Mouse (Mus musculus) hindbrain, embryonic 14.5 days (tissue): ENCODE data around the gene Rasa2. TPM values are rescaled to one million over a fixed set of nuclear protein-coding genes. Genes with fewer than 3 reads are reported as not detected.
A peak's percentile ranks its signal among the peaks of the same experiment; 100 is the strongest.

Experiments
- ATAC-seq: fragments of 200-750 bp; cut with Nextera tagmentation; 2 replicates; pipeline ENCODE4 v1.8.0; 2017; ENCODE audit warnings: moderate number of reproducible peaks, mild to moderate bottlenecking, moderate TSS enrichment, moderate library complexity; ENCODE audit not compliant: low FRiP score
- DNase-seq: peaks from one replicate; pipeline ENCODE4 v3.0.0-alpha.2; 2015; ENCODE audit warnings: low spot score
- H3K27ac ChIP-seq: fragments of 300-500 bp; sonication (generic); 2 replicates; pipeline ENCODE4 v1.5.1; 2014; ENCODE audit warnings: mild to moderate bottlenecking, moderate library complexity
- H3K27me3 ChIP-seq: fragments of 300-500 bp; sonication (generic); 2 replicates; pipeline ENCODE4 v1.6.1; 2014; ENCODE audit warnings: mild to moderate bottlenecking, low read length, mixed read lengths; ENCODE audit not compliant: control insufficient read depth, insufficient read depth
- H3K36me3 ChIP-seq: fragments of 300-500 bp; sonication (generic); replicated peaks from 2 replicates; pipeline ENCODE4 v1.6.1; 2014; ENCODE audit not compliant: control insufficient read depth, insufficient read depth
- H3K4me1 ChIP-seq: fragments of 300-500 bp; sonication (generic); replicated peaks from 2 replicates; pipeline ENCODE4 v1.6.1; 2014; ENCODE audit warnings: antibody characterized with exemption, low read length, mixed read lengths; ENCODE audit not compliant: control insufficient read depth, insufficient read depth
- H3K4me2 ChIP-seq: fragments of 300-500 bp; sonication (generic); replicated peaks from 2 replicates; pipeline ENCODE4 v1.6.1; 2014; ENCODE audit warnings: mild to moderate bottlenecking, moderate library complexity
- H3K4me3 ChIP-seq: fragments of 300-500 bp; sonication (generic); replicated peaks from 2 replicates; pipeline ENCODE4 v1.5.1; 2014; ENCODE audit warnings: mild to moderate bottlenecking, low read length
- H3K9ac ChIP-seq: fragments of 300-500 bp; sonication (generic); 2 replicates; pipeline ENCODE4 v1.6.1; 2014
- H3K9me3 ChIP-seq: fragments of 300-500 bp; sonication (generic); 2 replicates; pipeline ENCODE4 v1.6.1; 2016; ENCODE audit warnings: low read length; ENCODE audit not compliant: control insufficient read depth
- WGBS: fragments of 180-500 bp; shearing (Covaris S2); extraction: QIAGEN DNeasy Blood & Tissue Kit; methylation state at CpG from one replicate; pipeline ENCODE4 v1.1.7; 2014; 5-methylcytosine and 5-hydroxymethylcytosine counted together
- polyA plus RNA-seq: library from polyadenylated mRNA; unstranded; fragments of >200 nt; fragmentation: Nextera tagmentation; extraction: Ambion mirVana; gene quantifications from 2 replicates; pipeline ENCODE4 v1.2.1, GENCODE M21; 2014

Rasa2 gene
- polyA plus RNA-seq, 1 experiment from 2014 or later, result 21.1 TPM

- peak overlapping the region; percentile 48 for H3K9ac ChIP-seq
- DNase-seq (peak; percentile 97), ATAC-seq (peak; percentile 100)
- peak overlapping the region; percentile 29 for H3K4me3 ChIP-seq
- H3K27me3 ChIP-seq, result no peaks in the 10 kb centered on the region
- no peaks in the 10 kb centered on the region for H3K36me3 ChIP-seq
- no peaks in the 10 kb centered on the region for H3K9me3 ChIP-seq
- 3% methylated on average over 15 of the region's 15 CpGs for WGBS
- peak overlapping the region; percentile 86 for H3K27ac ChIP-seq
- H3K4me1 ChIP-seq, result 0 out of 2 replicates have a peak, but pooled peaks cover 5% of the 10 kb centered on the region
- H3K4me2 ChIP-seq, result peak overlapping the region; percentile 59
Observed at GRCm38 (mm10) chr9:96669877-96670276, 38.5 kb upstream of the Rasa2 start.

GRCm38 (mm10) chr9:96668628-96669027, 37.2 kb upstream of the Rasa2 start:
- 59% methylated on average over 5 of the region's 5 CpGs for WGBS
- H3K4me3 ChIP-seq, result no peak overlapping the region

GRCm38 (mm10) chr9:96660510-96661244, 29.3 kb upstream of the Rasa2 start:
- Histone ChIP-seq H3K9ac (no peak overlapping the region), H3K4me2 (no peak overlapping the region), H3K4me3 (no peak overlapping the region), H3K36me3 (no peaks in the 10 kb centered on the region), H3K27me3 (no peaks in the 10 kb centered on the region), H3K27ac (no peak overlapping the region), H3K4me1 (no peaks in the 10 kb centered on the region), H3K9me3 (no peaks in the 10 kb centered on the region)
- 50% methylated on average over 10 of the region's 10 CpGs for WGBS
- DNase-seq (no peak), ATAC-seq (peak; percentile 46; the same call in 1 of the 2 replicates)

More at GRCm38 (mm10) chr9:96668628-96669027, 37.2 kb upstream of the Rasa2 start:
- Histone ChIP-seq H3K36me3 (no peaks in the 10 kb centered on the region), H3K9ac (no peak overlapping the region), H3K4me1 (0 out of 2 replicates have a peak, but pooled peaks cover 5% of the 10 kb centered on the region), H3K9me3 (no peaks in the 10 kb centered on the region), H3K4me2 (no peak overlapping the region), H3K27ac (no peak overlapping the region), H3K27me3 (no peaks in the 10 kb centered on the region)
- ATAC-seq, result no peak
- peak; percentile 65 for DNase-seq

DNA sequence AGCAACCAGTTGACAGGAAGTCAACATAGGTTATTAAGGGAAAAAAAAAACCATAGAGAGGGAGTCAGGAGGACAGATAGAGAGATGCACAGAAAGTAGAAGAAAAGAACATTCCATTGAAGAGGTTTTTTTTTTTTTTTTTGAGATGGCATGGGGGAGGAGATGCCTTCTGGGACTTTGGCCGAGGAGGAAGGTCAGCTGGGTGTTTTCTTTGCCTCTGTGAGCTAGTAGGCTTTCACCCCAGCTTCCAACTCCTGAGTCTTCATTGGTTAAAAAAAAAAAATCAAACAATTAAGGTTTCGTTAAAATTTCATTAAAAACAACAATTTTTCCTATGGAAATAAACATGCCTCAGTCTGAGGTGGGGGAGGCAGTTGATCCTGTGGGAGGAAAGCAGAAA, 28.4 kb upstream of the Rasa2 start:
- ATAC-seq (no peak), DNase-seq (no peak)
- no peak overlapping the region for H3K4me3 ChIP-seq
- no peaks in the 10 kb centered on the region for H3K9me3 ChIP-seq
- no peak overlapping the region for H3K27ac ChIP-seq
- H3K9ac ChIP-seq, result no peak overlapping the region
- no peak overlapping the region for H3K4me2 ChIP-seq
- no peaks in the 10 kb centered on the region for H3K4me1 ChIP-seq
- H3K36me3 ChIP-seq, result no peaks in the 10 kb centered on the region
- H3K27me3 ChIP-seq, result no peaks in the 10 kb centered on the region
- WGBS, result 83% methylated on average over 2 of the region's 2 CpGs

- Histone ChIP-seq H3K4me2 (no peak overlapping the region), H3K4me3 (no peak overlapping the region), H3K27ac (no peak overlapping the region), H3K4me1 (no peaks in the 10 kb centered on the region), H3K9me3 (no peaks in the 10 kb centered on the region), H3K9ac (no peak overlapping the region), H3K36me3 (no peaks in the 10 kb centered on the region), H3K27me3 (no peaks in the 10 kb centered on the region)
- DNase-seq (no peak), ATAC-seq (no peak)
- WGBS, result 77% methylated on average over 4 of the region's 4 CpGs
Observed at GRCm38 (mm10) chr9:96653538-96653937, 22.1 kb upstream of the Rasa2 start.

- WGBS, result 61% methylated on average over 6 of the region's 6 CpGs
- Histone ChIP-seq H3K4me3 (no peak overlapping the region), H3K36me3 (no peaks in the 10 kb centered on the region), H3K9ac (no peak overlapping the region), H3K27ac (no peak overlapping the region), H3K9me3 (no peaks in the 10 kb centered on the region), H3K4me1 (no peaks in the 10 kb centered on the region), H3K27me3 (no peaks in the 10 kb centered on the region), H3K4me2 (no peak overlapping the region)
- DNase-seq (no peak), ATAC-seq (no peak)
Observed at GRCm38 (mm10) chr9:96652763-96653162, 21.3 kb upstream of the Rasa2 start.

DNA sequence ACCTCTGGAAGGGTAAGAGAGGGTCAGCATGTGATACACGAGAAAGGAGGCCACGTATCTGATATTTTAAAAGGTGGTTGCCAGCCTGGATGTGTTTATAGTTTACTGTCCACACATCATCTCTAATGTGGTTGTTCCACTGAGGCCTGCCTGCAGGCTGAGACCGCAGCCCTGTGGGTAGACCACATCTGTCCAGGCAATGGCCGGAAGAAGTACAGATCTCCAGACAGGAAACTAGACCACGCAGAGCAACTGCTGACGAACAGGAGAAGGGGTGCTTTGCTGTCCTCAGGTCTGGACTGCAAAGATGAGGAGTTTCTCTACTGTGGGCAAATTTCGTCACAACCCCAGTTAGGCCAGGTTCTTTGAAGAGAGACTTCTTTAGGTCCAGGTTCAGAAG, 19.4 kb upstream of the Rasa2 start:
- H3K36me3 ChIP-seq, result no peaks in the 10 kb centered on the region
- H3K27me3 ChIP-seq, result no peaks in the 10 kb centered on the region
- 90% methylated on average over 7 of the region's 7 CpGs for WGBS
- H3K27ac ChIP-seq, result no peak overlapping the region
- H3K4me3 ChIP-seq, result no peak overlapping the region
- no peak overlapping the region for H3K9ac ChIP-seq
- no peaks in the 10 kb centered on the region for H3K4me1 ChIP-seq
- H3K4me2 ChIP-seq, result no peak overlapping the region
- H3K9me3 ChIP-seq, result no peaks in the 10 kb centered on the region
- no peak for DNase-seq
- no peak for ATAC-seq

DNA sequence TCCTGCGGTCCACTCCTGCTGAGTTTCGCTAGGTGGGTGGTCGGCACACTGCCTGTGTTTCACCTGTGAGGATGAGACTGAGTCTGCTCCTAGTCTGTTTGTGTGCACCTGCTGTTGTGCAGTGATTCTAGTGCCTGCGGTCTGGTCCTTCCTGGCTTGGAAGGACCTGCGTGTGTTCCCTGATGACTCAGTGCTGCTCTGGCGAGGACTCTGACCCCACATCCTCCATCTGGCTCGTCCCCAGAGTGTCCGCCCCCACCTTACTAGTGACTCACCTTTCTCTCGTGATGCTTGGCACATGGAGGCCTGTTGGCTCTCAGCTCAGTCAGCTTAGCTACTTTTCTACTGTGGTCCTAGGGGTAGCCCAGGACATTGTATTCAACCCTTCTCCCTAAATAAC, 18.5 kb upstream of the Rasa2 start:
- H3K27ac ChIP-seq, result no peak overlapping the region
- WGBS, result 65% methylated on average over 9 of the region's 9 CpGs
- H3K9me3 ChIP-seq, result no peaks in the 10 kb centered on the region
- no peaks in the 10 kb centered on the region for H3K36me3 ChIP-seq
- no peaks in the 10 kb centered on the region for H3K4me1 ChIP-seq
- no peak overlapping the region for H3K9ac ChIP-seq
- ATAC-seq (no peak), DNase-seq (no peak)
- H3K4me3 ChIP-seq, result no peak overlapping the region
- H3K27me3 ChIP-seq, result no peaks in the 10 kb centered on the region
- no peak overlapping the region for H3K4me2 ChIP-seq

- H3K27me3 ChIP-seq, result no peaks in the 10 kb centered on the region
- no peak for ATAC-seq
Observed at GRCm38 (mm10) chr9:96649362-96649761, 17.9 kb upstream of the Rasa2 start.

More at GRCm38 (mm10) chr9:96649362-96649761, 17.9 kb upstream of the Rasa2 start:
- WGBS, result 92% methylated on average over 4 of the region's 4 CpGs
- no peaks in the 10 kb centered on the region for H3K9me3 ChIP-seq
- no peaks in the 10 kb centered on the region for H3K4me1 ChIP-seq
- H3K9ac ChIP-seq, result no peak overlapping the region
- no peak overlapping the region for H3K27ac ChIP-seq
- no peak for DNase-seq
- H3K4me2 ChIP-seq, result no peak overlapping the region
- H3K36me3 ChIP-seq, result no peaks in the 10 kb centered on the region
- no peak overlapping the region for H3K4me3 ChIP-seq
